Comparison of ENCODE assay signal across 15 mouse cellular contexts in the genomic region with DNA sequence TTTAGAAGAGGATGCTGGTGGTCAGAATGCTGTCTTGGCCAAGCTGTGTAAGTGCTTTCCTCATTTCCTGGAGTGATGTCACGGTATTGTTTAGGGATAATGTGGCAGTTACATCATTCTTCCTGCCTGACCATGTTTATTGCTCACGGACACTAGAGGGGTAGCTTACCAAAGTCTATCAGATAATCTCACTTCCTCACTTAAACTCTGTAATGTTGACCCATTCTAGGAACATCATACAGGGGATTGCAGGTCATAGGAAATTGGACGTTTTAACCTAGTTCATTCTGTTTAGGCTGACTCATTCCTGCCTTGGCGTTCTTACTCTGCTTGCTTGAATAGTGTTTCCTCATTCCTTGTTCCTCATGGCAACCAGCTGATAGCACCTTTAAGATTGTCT.
DNase-seq lines count a peak whose midpoint lies in the region; ATAC-seq and TF ChIP-seq lines count a peak whose summit lies in the region.
"Had no signal": no experiment of that assay in that cellular context is flagged by ENCODE, and none has a peak within 500 bp of the region (broad histone marks: within the 10 kb centered on the region; RNA-seq: fewer than 3 reads in every experiment).

No protein-coding gene starts in this region.

- no peaks in the 10 kb centered on the region for H3K4me1 ChIP-seq in kidney, adult 2 months (ENCODE audit: control insufficient read depth, insufficient read depth, low read length)
- H3K4me1 ChIP-seq in kidney, embryonic 16.5 days (ENCODE audit: insufficient read depth, low read length) = no peaks in the 10 kb centered on the region
- H3K4me1 ChIP-seq in midbrain, embryonic 16.5 days (ENCODE audit: control insufficient read depth, insufficient read depth, low read length) = no peaks in the 10 kb centered on the region
- H3K4me1 ChIP-seq: hindbrain, embryonic 15.5 days; midbrain, embryonic 13.5 days; neural tube, embryonic 12.5 days had no signal

- peak; percentile 4 for DNase-seq in kidney, adult 2 months
- peak; percentile 6 for DNase-seq in MEL-GATA-1-ER (ENCODE audit: extremely low read depth, low read depth)
- peak; percentile 10 for DNase-seq in heart, postnatal 4 days
- DNase-seq in layer of hippocampus, postnatal 10 days (ENCODE audit: low spot score in 2 of 2) = no peak
- DNase-seq in testis, postnatal 10 days (ENCODE audit: low spot score) = no peak
- DNase-seq: cerebellum, adult 18-20 months; kidney, postnatal 25 days; right cerebral cortex, adult 18-20 months; thymus, postnatal 25 days had no signal

- no peak overlapping the region for H3K4me2 ChIP-seq in kidney, embryonic 16.5 days (replicated peaks; ENCODE audit: low read depth, low read length)
- no peak overlapping the region for H3K4me2 ChIP-seq in midbrain, embryonic 16.5 days (ENCODE audit: low read length)
- H3K4me2 ChIP-seq: hindbrain, embryonic 15.5 days; midbrain, embryonic 13.5 days; neural tube, embryonic 12.5 days had no signal

- WGBS in kidney, adult 2 months = 44% methylated on average over 4 of the region's 4 CpGs
- WGBS in kidney, embryonic 16.5 days = 58% methylated on average over 4 of the region's 4 CpGs
- WGBS in midbrain, embryonic 16.5 days = 86% methylated on average over 4 of the region's 4 CpGs

- no peaks in the 10 kb centered on the region for H3K27me3 ChIP-seq in kidney, adult 2 months (replicated peaks; ENCODE audit: control insufficient read depth, insufficient read depth, low read length)
- no peaks in the 10 kb centered on the region for H3K27me3 ChIP-seq in kidney, embryonic 16.5 days (ENCODE audit: insufficient read depth, low read length)
- H3K27me3 ChIP-seq in midbrain, embryonic 16.5 days (ENCODE audit: control insufficient read depth, insufficient read depth, low read depth, low read length) = no peaks in the 10 kb centered on the region
- H3K27me3 ChIP-seq: hindbrain, embryonic 15.5 days; midbrain, embryonic 13.5 days; neural tube, embryonic 12.5 days had no signal

- ATAC-seq in kidney, embryonic 16.5 days (ENCODE audit: low FRiP score, low TSS enrichment) = no peak
- peak; percentile 95 for ATAC-seq in megakaryocyte progenitor cell, adult 5-6 weeks (replicated peaks; ENCODE audit: poor library complexity)
- no peak for ATAC-seq in midbrain, embryonic 16.5 days
- ATAC-seq: midbrain, embryonic 13.5 days had no signal

- no peak overlapping the region for H3K27ac ChIP-seq in kidney, adult 2 months (ENCODE audit: insufficient read depth, low read depth, low read length)
- no peak overlapping the region for H3K27ac ChIP-seq in kidney, embryonic 16.5 days (ENCODE audit: low read length)
- no peak overlapping the region for H3K27ac ChIP-seq in midbrain, embryonic 16.5 days (ENCODE audit: low read length)
- H3K27ac ChIP-seq: hindbrain, embryonic 15.5 days; midbrain, embryonic 13.5 days; neural tube, embryonic 12.5 days had no signal

- no peak for TF ChIP-seq CTCF in kidney, adult 2 months (conservative IDR thresholded peaks at IDR 0.05; ENCODE audit: insufficient read depth, insufficient read length, low read depth, low read length)

- H3K4me3 ChIP-seq in kidney, adult 2 months (ENCODE audit: insufficient read depth, low read depth, low read length) = no peak overlapping the region
- H3K4me3 ChIP-seq in kidney, embryonic 16.5 days (ENCODE audit: low read length) = no peak overlapping the region
- no peak overlapping the region for H3K4me3 ChIP-seq in midbrain, embryonic 16.5 days (ENCODE audit: low read depth, low read length)
- H3K4me3 ChIP-seq: hindbrain, embryonic 15.5 days; midbrain, embryonic 13.5 days; neural tube, embryonic 12.5 days had no signal

- no peaks in the 10 kb centered on the region for H3K9me3 ChIP-seq in kidney, embryonic 16.5 days (ENCODE audit: low read length)
- H3K9me3 ChIP-seq in midbrain, embryonic 16.5 days (replicated peaks; ENCODE audit: control insufficient read depth, low read length, poor library complexity, severe bottlenecking) = no peaks in the 10 kb centered on the region
- H3K9me3 ChIP-seq: hindbrain, embryonic 15.5 days; midbrain, embryonic 13.5 days; neural tube, embryonic 12.5 days had no signal

- TF ChIP-seq POLR2A in kidney, adult 2 months (IDR thresholded peaks at IDR 0.05; ENCODE audit: low read depth, low read length) = no peak

- no peak overlapping the region for H3K9ac ChIP-seq in kidney, embryonic 16.5 days (replicated peaks; ENCODE audit: low read length)
- H3K9ac ChIP-seq in midbrain, embryonic 16.5 days (ENCODE audit: low read depth, low read length) = no peak overlapping the region
- H3K9ac ChIP-seq: hindbrain, embryonic 15.5 days; midbrain, embryonic 13.5 days; neural tube, embryonic 12.5 days had no signal

- H3K36me3 ChIP-seq in kidney, adult 2 months (ENCODE audit: control insufficient read depth, insufficient read depth, low read length) = no peaks in the 10 kb centered on the region
- no peaks in the 10 kb centered on the region for H3K36me3 ChIP-seq in kidney, embryonic 16.5 days (ENCODE audit: insufficient read depth, low read length)
- no peaks in the 10 kb centered on the region for H3K36me3 ChIP-seq in midbrain, embryonic 16.5 days (ENCODE audit: control insufficient read depth, insufficient read depth, low read length)
- H3K36me3 ChIP-seq: hindbrain, embryonic 15.5 days; midbrain, embryonic 13.5 days; neural tube, embryonic 12.5 days had no signal

Comparison
In these comparisons a context has a peak if more than half of its experiments do, and no peak if none do; other contexts are left out.
1. DNase-seq: peak in kidney, adult 2 months (single experiment), MEL-GATA-1-ER (single experiment) and heart, postnatal 4 days (single experiment); none in layer of hippocampus, postnatal 10 days (0 of 2) and testis, postnatal 10 days (single experiment).